Mouse (Mus musculus) testis, adult 2 months (tissue): ENCODE measurements at regions not wholly inside any gene's neighbourhood (a gene's known extent, or its start where the extent isn't known, plus 50 kb on each side); places are given as distances from the start of the nearest gene placed in this dataset.

Source experiments
- H3K27ac ChIP-seq: fragments of 200-500 bp; 2 replicates; pipeline ENCODE4 v1.5.1; 2012; ENCODE audit warnings: low read depth, low read length; ENCODE audit not compliant: control insufficient read depth, insufficient read depth
- H3K27me3 ChIP-seq: fragments of 200-500 bp; 2 replicates; pipeline ENCODE4 v1.6.1; 2012; ENCODE audit warnings: mild to moderate bottlenecking, low read length, moderate library complexity; ENCODE audit not compliant: control insufficient read depth, insufficient read depth
- H3K36me3 ChIP-seq: fragments of 200-500 bp; 2 replicates; pipeline ENCODE4 v1.6.1; 2012; ENCODE audit warnings: mild to moderate bottlenecking, low read length; ENCODE audit not compliant: control insufficient read depth, insufficient read depth
- H3K4me1 ChIP-seq: fragments of 200-500 bp; 2 replicates; pipeline ENCODE4 v1.6.1; 2012; ENCODE audit warnings: low read length; ENCODE audit not compliant: control insufficient read depth, insufficient read depth
- H3K4me3 ChIP-seq: fragments of 200-500 bp; 2 replicates; pipeline ENCODE4 v1.5.1; 2012; ENCODE audit warnings: low read depth, mild to moderate bottlenecking, low read length, moderate library complexity, mixed read lengths; ENCODE audit not compliant: control insufficient read depth
- CTCF ChIP-seq: fragments of 200-500 bp; IDR thresholded peaks from 2 replicates; pipeline ENCODE4 v1.5.1; 2012; ENCODE audit warnings: low read depth, mild to moderate bottlenecking, inconsistent platforms, low read length, moderate library complexity; ENCODE audit not compliant: control insufficient read depth, insufficient read depth, insufficient replicate concordance
- POLR2A ChIP-seq: fragments of 200-500 bp; IDR thresholded peaks from 2 replicates; pipeline ENCODE4 v1.6.1; 2012; ENCODE audit warnings: low read depth, mild to moderate bottlenecking, inconsistent platforms, low read length, moderate library complexity; ENCODE audit not compliant: control insufficient read depth

DNA sequence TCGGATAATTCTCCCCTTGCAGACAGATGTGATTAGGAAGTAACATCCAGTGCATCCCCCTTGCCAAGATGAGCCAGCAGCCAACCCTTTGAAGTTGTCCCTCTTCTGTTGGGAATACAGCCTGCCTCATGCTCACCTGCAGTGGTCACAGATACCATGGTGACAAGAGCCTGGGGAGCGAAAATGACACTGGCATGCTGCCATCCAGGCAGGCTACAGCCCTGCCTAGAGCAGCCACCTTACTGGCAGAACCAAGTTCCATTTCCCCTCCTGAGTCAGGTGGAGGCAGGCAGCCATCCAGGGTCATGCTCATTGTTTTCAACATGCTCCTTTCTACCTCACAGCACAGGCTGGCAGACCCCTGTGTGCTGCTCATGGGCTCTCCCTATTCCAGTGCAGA is 661.6 kb downstream of the Defb40 start:
- no peaks in the 10 kb centered on the region for H3K27me3 ChIP-seq
- TF ChIP-seq POLR2A (no peak), CTCF (no peak)
- H3K4me1 ChIP-seq = no peaks in the 10 kb centered on the region
- no peak overlapping the region for H3K27ac ChIP-seq
- no peak overlapping the region for H3K4me3 ChIP-seq
- H3K36me3 ChIP-seq = no peaks in the 10 kb centered on the region

- no peak for TF ChIP-seq CTCF
- TF ChIP-seq POLR2A = no peak
- H3K4me1 ChIP-seq = no peaks in the 10 kb centered on the region
Measured at GRCm38 (mm10) chr8:18311597-18311996, 666.5 kb downstream of the Defb40 start.

DNA sequence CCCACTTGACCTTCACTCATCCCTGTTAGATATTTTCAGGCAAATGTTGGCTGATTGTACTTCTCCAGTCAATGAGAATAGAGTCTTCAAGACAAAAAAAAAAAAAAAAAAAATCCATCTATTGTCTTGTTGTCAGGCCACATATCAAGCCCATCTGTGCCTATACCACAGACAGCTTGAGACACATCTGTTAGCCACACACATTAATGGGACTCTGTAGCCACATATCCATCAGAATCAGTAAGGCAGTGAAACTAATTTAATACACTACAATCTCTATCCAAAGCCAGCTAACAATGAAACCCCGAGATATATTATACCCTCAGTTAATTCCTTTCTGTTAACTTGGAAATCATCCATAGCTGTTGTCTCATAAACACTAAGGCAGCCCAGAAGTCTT is 667.1 kb downstream of the Defb40 start:
- no peak overlapping the region for H3K27ac ChIP-seq
- H3K4me3 ChIP-seq = no peak overlapping the region
- TF ChIP-seq POLR2A (no peak), CTCF (no peak)
- no peaks in the 10 kb centered on the region for H3K4me1 ChIP-seq
- H3K27me3 ChIP-seq = no peaks in the 10 kb centered on the region
- no peaks in the 10 kb centered on the region for H3K36me3 ChIP-seq

More at GRCm38 (mm10) chr8:18311597-18311996, 666.5 kb downstream of the Defb40 start:
- no peaks in the 10 kb centered on the region for H3K36me3 ChIP-seq
- no peak overlapping the region for H3K27ac ChIP-seq
- H3K27me3 ChIP-seq = no peaks in the 10 kb centered on the region
- no peak overlapping the region for H3K4me3 ChIP-seq

DNA sequence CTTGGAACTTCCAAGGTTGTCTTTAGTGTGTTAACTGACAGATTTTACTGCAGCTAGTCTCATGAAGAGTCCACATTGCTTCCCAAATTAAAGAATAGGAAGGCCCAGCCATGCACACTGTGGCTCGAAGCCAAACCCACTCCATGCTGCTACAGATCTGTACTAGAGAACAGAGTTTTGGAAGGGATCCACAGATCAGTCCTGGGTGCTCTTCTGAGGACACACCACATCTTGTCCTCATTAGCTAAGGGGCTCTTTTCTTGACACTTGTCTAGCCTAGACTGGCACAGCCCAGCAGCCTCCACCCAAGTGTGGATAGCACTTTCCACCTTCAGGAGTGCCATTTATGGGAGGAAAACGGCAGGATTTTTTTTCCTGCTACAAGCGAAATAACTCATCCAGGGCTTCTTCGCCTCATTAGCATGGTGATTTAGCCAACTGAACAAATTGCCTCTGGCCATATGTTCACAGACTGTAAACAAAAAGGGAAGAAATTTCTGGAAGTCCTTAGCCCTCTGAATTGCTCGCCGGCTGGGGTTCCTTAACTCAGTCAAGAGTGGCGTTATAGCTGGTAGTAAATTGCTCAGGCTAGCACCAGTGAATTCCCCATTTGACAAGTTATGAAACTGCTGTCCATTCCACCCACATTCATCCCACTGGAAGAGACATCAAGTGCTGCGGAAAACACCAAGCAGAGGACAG is 690.4 kb downstream of the Defb40 start:
- H3K4me1 ChIP-seq = no peaks in the 10 kb centered on the region; the same call in 1 of the 2 replicates
- H3K27me3 ChIP-seq = no peaks in the 10 kb centered on the region
- no peak overlapping the region for H3K4me3 ChIP-seq
- H3K36me3 ChIP-seq = no peaks in the 10 kb centered on the region
- TF ChIP-seq CTCF (no peak), POLR2A (no peak)
- H3K27ac ChIP-seq = no peak overlapping the region

DNA sequence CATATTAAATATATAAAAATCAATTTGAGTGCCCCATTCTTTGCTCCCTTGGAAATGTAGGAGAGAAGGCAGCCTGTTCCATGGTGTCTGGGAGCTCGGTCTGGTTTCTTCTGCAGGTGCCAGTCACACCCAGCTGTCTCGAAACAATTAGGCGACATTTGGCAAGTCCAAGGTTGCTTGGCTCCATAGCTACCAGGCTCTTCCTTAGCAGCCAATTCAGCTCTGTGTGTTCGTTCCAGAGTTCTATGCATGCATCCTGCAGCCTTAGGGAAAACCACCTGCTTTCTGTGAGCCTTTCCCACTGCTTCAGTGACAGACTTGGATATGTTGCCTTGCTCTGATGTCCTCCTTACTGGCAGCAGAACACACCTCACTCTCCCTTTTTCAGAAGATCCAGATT is 698.1 kb downstream of the Defb40 start:
- Histone ChIP-seq H3K27me3 (no peaks in the 10 kb centered on the region), H3K4me1 (no peaks in the 10 kb centered on the region; the same call in 1 of the 2 replicates), H3K27ac (no peak overlapping the region), H3K36me3 (no peaks in the 10 kb centered on the region), H3K4me3 (no peak overlapping the region)
- no peak for TF ChIP-seq POLR2A
- TF ChIP-seq CTCF = no peak

GRCm38 (mm10) chr8:18268301-18268700 is 709.8 kb downstream of the Defb40 start:
- TF ChIP-seq CTCF = no peak
- TF ChIP-seq POLR2A = no peak
- Histone ChIP-seq H3K36me3 (no peaks in the 10 kb centered on the region), H3K27ac (no peak overlapping the region), H3K4me3 (no peak overlapping the region), H3K4me1 (no peaks in the 10 kb centered on the region), H3K27me3 (no peaks in the 10 kb centered on the region)

DNA sequence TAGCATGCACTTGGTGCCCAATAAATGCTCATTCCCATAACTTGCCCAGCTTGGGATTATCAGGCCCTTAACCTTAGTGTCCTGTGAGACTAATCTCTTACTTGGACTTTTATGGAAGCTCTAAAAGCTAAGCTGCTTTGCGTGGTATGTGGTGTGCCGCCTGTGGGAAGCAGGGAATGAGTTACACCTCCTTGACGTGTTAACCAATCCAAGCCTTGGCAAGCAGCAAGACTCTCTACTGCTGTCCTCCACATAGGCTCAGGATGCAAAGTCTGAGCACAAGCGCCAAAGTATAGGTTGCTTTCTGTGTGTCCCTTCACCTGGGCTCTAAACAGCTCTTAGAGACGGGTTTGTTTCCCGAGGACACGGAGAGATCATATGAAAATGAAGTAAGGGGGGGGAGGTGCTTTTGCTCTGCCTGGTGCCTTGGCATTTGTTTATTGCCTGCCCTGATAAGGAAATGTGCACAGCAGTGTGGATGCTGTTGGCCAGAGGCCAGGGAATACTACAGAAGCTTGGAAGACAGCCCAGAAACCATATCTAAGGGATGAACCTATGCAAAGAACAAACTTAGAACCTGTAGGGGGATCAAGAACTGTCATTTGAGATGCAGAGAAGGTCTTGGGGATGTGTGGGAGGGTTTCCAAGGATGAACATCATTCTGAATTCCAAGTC is 719.6 kb downstream of the Defb40 start:
- H3K27me3 ChIP-seq = no peaks in the 10 kb centered on the region
- no peaks in the 10 kb centered on the region for H3K36me3 ChIP-seq
- no peak for TF ChIP-seq CTCF
- no peak for TF ChIP-seq POLR2A

GRCm38 (mm10) chr8:18246299-18246698 is 731.8 kb downstream of the Defb40 start:
- no peaks in the 10 kb centered on the region for H3K27me3 ChIP-seq
- H3K4me1 ChIP-seq = no peaks in the 10 kb centered on the region
- no peaks in the 10 kb centered on the region for H3K36me3 ChIP-seq
- H3K27ac ChIP-seq = no peak overlapping the region
- TF ChIP-seq POLR2A (no peak), CTCF (no peak)
- H3K4me3 ChIP-seq = no peak overlapping the region

More for the DNA sequence above, 719.6 kb downstream of the Defb40 start:
- no peaks in the 10 kb centered on the region for H3K4me1 ChIP-seq
- H3K4me3 ChIP-seq = no peak overlapping the region
- H3K27ac ChIP-seq = no peak overlapping the region
